Mouse (Mus musculus): ENCODE results near the gene Rnf41.
A peak's percentile ranks its signal among the peaks of the same experiment; 100 is the strongest.

Rnf41 gene

GRCm38 (mm10) chr10:128411211-128412054, at the start of gene Rnf41, which contains the start of gene Nabp2:
TSS of gene Rnf41 (plus strand) at chr10:128411657.
TSS of gene Nabp2 (minus strand) at chr10:128411492.
- DNase-seq (ENCODE audit: low read depth in 2 of 2, low spot score in 2 of 2): peak; percentile 88 to 93

- no peak for DNase-seq (ENCODE audit: low read depth in 2 of 2, low spot score in 2 of 2)
Observed at GRCm38 (mm10) chr10:128361836-128362235, 49.6 kb upstream of the Rnf41 start.

- no peak for DNase-seq (ENCODE audit: low read depth in 2 of 2, low spot score in 2 of 2)
Observed at GRCm38 (mm10) chr10:128362568-128362967, 48.9 kb upstream of the Rnf41 start.

GRCm38 (mm10) chr10:128367899-128368401, 43.5 kb upstream of the Rnf41 start:
- DNase-seq (ENCODE audit: low read depth in 2 of 2, low spot score in 2 of 2): no peak

GRCm38 (mm10) chr10:128368402-128369217, 42.8 kb upstream of the Rnf41 start, which contains the start of gene Coq10a:
TSS of gene Coq10a (minus strand) at chr10:128368997.
- DNase-seq (ENCODE audit: low read depth in 2 of 2, low spot score in 2 of 2): peak; percentile 90

GRCm38 (mm10) chr10:128369218-128369543, 42.3 kb upstream of the Rnf41 start:
- no peak for DNase-seq (ENCODE audit: low read depth in 2 of 2, low spot score in 2 of 2)

- DNase-seq (ENCODE audit: low read depth in 2 of 2, low spot score in 2 of 2): no peak
Observed at GRCm38 (mm10) chr10:128369599-128369998, 41.9 kb upstream of the Rnf41 start.

- no peak for DNase-seq (ENCODE audit: low read depth in 2 of 2, low spot score in 2 of 2)
Observed at GRCm38 (mm10) chr10:128370021-128370420, 41.4 kb upstream of the Rnf41 start.

- DNase-seq (ENCODE audit: low read depth in 2 of 2, low spot score in 2 of 2): no peak
Observed at GRCm38 (mm10) chr10:128370601-128371000, 40.9 kb upstream of the Rnf41 start.

- DNase-seq (ENCODE audit: low read depth in 2 of 2, low spot score in 2 of 2): no peak
Observed at GRCm38 (mm10) chr10:128372142-128372541, 39.3 kb upstream of the Rnf41 start.

GRCm38 (mm10) chr10:128372989-128373748, 38.3 kb upstream of the Rnf41 start:
- no peak for DNase-seq (ENCODE audit: low read depth in 2 of 2, low spot score in 2 of 2)

- DNase-seq (ENCODE audit: low read depth in 2 of 2, low spot score in 2 of 2): no peak
Observed at GRCm38 (mm10) chr10:128374393-128374792, 37.1 kb upstream of the Rnf41 start.

- DNase-seq (ENCODE audit: low read depth in 2 of 2, low spot score in 2 of 2): no peak
Observed at GRCm38 (mm10) chr10:128376099-128376454, 35.4 kb upstream of the Rnf41 start.

GRCm38 (mm10) chr10:128376455-128377211, 34.8 kb upstream of the Rnf41 start, which contains the start of gene Ankrd52:
TSS of gene Ankrd52 (plus strand) at chr10:128377115.
- peak; percentile 76 to 80 for DNase-seq (ENCODE audit: low read depth in 2 of 2, low spot score in 2 of 2)

GRCm38 (mm10) chr10:128377222-128377939, 34.1 kb upstream of the Rnf41 start:
- DNase-seq (ENCODE audit: low read depth in 2 of 2, low spot score in 2 of 2): no peak

- DNase-seq (ENCODE audit: low read depth in 2 of 2, low spot score in 2 of 2): no peak
Observed at GRCm38 (mm10) chr10:128377940-128378448, 33.5 kb upstream of the Rnf41 start.

- no peak for DNase-seq (ENCODE audit: low read depth in 2 of 2, low spot score in 2 of 2)
Observed at GRCm38 (mm10) chr10:128378462-128378861, 33.0 kb upstream of the Rnf41 start.

- DNase-seq (ENCODE audit: low read depth in 2 of 2, low spot score in 2 of 2): no peak
Observed at GRCm38 (mm10) chr10:128379260-128379659, 32.2 kb upstream of the Rnf41 start.

- no peak for DNase-seq (ENCODE audit: low read depth in 2 of 2, low spot score in 2 of 2)
Observed at GRCm38 (mm10) chr10:128380565-128380964, 30.9 kb upstream of the Rnf41 start.

Measured in CD8-positive naive resting alpha-beta T cell, adult 2 months (primary cell).